Mouse (Mus musculus) ES-CJ7 (cell line): ENCODE data around the gene Gatad2b.
"Not testable (repeated sequence)": the region's sequence is repeated elsewhere in the genome, so short reads cannot be mapped to it uniquely, and the experiment has no call there.

Source experiments
- DNase-seq: peaks from one replicate; pipeline ENCODE4 v3.0.0; 2011; ENCODE audit warnings: low read depth, low spot score

Gene Gatad2b

DNA sequence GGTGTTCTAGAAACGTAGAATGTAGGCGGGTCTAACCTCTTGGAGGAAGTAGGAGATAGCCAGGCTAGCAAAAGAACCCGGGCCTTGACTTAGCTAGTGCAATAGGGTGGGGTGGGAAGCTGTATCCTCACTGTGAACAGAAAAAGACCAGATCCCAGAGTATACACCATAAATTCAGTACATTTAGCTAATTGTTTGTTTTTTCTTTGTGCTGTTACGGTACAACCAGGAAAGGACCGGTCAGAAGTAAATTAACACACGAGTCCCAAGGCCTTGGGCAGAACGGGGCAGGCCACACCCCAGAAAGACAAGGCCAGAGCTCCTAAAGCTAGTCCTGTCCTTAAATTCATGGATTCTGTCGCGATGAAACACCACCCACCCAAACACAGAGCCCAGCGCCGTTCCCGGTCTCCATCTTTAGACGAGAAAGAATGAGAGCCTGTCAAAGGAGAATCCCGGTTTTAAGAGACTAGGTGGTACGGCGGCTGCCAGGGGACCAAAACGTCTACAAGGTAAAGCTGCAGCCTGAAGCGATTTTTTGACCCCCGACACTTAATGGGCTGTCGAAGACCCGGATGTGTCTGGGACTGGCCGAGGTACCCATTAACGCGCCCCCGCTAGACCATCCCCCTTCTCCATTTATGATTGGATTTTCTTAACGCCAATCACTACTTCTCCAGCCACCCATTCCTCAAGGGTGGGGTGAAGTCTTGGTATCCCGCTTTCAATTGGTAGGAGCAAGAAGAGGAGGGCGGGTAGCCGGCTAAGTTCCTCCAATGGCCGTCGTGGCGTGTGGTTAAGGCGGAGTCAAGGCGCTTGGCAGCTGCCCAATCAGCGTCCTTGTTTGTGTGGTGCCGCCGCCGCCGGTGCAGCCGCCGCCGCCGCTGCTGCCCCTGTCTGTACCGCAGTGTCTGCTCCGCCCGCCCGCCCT lies at the start of gene Gatad2b:
Gene Gatad2b, plus strand, starts transcription at position 834 of the 931 bp plus-strand sequence.
- peak; percentile 100 for DNase-seq

DNA sequence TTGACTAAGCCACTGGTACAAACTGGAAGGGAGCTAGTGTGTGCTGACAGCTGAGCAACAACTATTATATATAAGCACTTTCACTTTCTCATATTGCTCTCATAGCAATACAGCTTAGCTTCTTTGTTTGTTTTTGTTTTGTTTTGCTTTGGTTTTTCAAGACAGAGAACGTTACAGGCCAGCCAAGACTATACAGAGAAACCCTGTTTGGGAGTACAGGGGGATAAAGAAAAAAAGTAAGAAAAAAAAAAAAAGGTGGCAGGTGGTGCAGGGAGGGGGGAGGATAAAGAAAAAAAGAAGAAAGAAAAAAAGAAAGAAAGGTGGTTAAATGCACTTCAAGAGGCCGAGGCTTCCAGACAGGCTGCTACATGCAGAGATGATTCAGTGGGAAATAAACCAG lies 47.6 kb upstream of the Gatad2b start:
- DNase-seq = no peak

DNA sequence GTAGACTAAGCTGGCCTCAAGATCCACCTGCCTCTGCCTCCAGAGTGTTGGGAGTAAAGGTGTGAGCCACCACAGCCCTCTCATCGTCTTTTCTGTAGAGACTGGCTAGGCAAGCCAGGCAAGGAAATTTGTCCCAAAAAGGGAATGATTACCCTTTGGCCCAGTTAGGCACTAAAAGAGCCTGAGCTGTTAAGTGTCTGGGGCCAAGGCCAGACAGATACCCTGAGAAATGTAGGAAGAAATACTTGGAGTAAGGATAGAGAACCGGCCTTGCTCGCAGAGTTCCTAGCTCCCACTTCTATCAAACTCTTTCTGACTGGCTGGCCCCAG lies 45.4 kb upstream of the Gatad2b start:
- no peak for DNase-seq

DNA sequence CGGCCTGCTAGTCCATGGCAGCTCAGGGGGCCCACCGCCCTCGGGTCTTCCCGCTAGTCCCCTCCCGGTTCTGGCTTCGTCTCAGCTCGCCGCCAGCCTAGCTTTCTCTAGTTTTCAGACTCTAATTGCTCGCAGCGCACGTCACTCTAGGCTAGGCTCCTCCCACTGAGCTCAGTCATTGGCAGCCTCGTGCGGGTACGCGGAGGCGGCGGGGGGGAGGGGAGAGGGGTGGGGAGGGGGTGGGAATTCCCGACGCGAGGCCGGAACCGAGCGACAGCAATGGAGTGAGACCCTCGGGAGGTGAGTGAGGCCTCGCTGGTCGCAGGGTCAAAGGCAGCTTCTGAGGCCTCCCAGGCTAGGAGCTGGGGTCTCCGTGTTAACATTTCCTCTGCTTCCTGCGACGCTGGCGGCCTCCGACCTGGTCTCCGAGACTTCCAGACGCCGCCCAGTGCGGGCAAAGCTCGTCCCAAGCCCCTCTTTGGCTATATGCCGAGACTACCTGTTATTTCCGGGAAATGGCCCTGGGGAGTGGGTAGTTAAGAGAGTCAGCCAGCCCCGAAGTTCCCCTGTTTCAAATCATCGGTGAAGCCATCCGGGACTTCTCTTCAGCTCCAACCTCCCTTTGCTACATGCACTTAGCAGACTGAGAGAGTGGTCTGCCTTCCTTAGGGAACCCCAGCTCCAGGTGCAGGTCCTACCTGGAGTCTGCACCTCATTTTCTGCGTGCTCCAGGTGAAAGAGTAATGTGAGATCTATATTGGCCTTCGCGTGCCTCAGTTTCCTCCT lies 44.8 kb upstream of the Gatad2b start, which contains the start of gene Slc39a1:
Gene Slc39a1, plus strand, starts transcription at position 213 of the 786 bp plus-strand sequence.
- peak; percentile 95 for DNase-seq

DNA sequence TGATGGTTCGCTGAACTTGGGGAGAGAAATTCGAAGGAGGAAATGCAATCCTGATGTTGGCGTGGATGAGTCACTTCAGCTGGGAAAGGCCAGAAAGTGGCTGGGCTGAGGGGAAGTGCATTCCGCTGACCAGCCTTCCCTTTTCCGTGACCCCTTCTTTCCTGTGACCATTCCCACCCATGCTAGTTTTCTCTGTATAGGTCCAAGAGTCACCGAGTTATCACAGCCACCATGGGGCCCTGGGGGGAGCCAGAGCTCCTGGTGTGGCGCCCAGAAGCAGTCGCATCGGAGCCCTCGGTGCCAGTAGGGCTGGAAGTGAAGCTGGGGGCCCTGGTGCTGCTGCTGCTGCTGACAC lies 44.3 kb upstream of the Gatad2b start:
- no peak for DNase-seq

DNA sequence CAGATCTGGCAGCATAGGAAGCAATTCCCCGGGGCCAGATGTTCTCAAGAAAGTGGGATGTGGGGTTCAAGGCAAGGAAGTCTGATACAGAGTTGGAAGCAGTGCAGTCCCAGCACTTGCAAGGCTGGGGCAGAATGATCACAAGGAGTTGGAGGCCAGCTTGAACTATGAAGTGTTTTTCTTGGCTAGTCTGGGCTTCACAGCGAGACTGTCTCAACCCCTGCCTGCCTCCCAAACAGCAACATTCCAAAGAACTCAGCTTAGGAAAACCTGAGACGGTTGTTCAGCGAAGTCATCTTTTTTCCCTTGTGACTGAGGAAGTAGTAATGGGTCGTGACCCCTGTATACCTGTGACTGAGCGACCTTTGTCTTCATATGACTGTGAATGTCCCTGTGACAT lies 42.2 kb upstream of the Gatad2b start:
- DNase-seq = no peak

DNA sequence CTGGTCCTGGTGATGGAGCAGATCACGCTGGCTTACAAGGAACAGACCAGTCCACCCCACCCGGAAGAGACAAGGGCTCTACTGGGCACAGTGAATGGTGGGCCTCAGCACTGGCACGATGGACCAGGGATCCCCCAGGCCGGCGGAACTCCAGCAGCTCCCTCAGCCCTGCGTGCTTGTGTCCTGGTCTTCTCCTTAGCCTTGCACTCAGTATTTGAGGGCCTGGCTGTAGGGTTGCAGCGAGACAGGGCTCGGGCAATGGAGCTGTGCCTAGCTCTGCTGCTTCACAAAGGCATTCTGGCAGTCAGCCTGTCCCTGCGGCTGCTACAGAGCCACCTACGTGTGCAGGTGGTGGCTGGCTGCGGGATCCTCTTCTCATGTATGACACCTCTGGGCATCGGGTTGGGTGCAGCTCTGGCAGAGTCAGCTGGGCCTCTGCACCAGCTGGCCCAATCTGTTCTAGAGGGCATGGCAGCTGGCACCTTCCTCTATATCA lies 41.2 kb upstream of the Gatad2b start:
- DNase-seq = not testable (repeated sequence)

DNA sequence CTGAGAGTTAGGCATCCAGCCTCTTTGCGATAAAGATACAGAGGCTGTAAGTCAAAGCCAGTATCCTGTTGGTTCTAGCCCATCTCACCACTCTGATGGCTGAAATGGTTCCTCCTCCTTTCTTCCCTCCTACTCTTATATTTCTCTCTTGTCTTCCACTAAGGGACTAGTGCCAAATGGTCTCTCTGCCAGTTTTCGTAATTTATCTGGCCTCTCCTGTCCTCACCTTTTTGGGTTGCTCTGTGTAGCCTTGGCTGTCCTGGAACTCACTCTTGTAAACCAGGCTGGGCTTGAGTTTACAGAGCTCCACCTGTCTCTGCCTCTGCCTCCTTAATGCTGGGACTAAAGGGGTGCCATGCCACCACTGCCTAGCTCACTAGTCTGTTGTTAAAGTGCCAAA lies 40.3 kb upstream of the Gatad2b start:
- not testable (repeated sequence) for DNase-seq

DNA sequence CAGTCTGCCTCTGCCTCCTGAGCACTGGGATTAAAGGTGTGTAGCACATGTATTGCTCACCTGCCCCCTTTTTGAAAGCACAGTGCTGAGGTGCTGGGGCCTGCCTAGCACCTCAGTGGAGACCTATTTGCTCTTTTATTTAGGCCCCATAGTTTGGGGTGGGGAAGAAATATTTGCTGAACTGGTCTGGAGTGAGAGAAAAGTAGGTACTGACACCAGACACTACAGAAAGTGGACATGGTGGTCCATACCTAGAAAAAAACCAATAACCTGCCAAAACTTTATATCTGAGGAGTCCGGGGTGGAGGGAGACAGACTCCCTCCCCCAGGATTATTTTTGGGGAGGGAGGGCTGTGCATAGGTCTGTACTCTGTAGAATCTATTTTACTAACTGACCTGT lies 39.8 kb upstream of the Gatad2b start:
- DNase-seq = not testable (repeated sequence)

DNA sequence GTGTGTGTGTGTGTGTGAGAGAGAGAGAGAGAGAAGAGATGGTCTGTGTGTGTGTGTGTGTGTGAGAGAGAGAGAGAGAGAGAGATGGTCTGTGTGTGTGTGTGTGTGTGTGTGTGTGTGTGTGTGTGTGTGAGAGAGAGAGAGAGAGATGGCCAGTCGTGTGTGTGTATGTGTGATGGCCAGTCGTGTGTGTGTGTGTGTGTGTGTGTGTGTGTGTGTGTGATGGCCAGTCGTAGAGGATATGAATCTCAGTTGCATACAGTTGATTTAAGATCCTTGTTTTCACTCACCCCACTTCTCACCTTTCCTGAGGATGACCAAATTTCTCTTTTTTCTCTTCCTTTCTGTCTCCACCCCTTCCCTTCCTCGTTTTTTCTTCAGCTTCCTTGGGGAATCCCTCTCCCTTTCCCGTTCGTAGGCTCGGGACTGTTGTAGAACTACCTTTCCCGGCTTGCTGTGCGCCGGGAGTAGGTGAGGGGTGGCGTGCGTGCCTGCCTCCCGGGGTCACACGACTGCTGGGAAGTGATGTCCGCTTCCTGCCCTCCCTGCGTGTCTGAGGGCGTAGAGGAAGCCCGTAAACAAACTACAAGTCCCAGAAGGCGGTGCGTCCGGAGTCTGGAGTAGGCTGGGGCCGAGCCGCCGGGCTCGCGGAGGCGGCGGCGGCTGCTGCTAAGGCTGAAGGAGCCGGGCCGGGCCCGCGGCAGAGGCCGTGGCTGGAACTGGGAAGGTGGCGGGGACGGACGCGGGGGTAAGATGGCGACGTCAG lies 39.1 kb upstream of the Gatad2b start, which contains the start of gene Crtc2:
Gene Crtc2, plus strand, starts transcription at position 511 of the 766 bp plus-strand sequence.
- peak; percentile 98 for DNase-seq

DNA sequence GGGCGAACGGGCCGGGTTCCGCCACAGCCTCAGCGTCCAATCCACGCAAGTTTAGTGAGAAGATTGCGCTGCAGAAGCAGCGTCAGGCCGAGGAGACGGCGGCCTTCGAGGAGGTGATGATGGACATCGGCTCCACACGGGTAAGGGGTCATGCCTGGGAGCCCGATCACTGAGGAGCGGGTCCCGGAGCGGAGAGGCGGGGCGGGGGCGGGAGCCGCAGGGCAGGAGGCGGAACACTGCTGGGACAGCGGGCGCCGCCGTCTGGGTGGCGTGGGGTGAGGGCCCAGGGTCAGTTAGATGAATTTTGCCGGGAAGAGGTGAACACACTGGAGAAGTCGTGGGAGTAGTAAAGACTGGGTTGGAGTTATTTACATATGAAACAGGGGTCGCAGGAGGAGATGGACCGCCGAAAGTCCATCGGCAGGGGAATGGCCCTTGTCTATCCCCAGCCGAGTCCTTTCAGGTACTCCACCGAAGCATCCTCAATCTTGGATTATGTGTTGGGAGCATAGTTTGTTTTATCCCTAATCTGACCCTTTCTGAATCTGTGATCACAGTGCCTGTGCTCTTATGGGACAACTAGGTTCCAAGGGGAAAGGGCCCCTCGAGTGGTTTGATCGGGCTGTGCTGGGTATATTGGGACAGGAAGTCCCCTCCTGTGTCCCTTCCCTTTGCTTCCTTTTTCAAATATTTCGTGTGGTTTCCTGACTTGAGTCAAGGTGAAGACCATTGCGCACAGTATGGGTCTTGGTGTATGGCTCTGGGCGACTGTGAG lies 38.4 kb upstream of the Gatad2b start:
- no peak for DNase-seq

DNA sequence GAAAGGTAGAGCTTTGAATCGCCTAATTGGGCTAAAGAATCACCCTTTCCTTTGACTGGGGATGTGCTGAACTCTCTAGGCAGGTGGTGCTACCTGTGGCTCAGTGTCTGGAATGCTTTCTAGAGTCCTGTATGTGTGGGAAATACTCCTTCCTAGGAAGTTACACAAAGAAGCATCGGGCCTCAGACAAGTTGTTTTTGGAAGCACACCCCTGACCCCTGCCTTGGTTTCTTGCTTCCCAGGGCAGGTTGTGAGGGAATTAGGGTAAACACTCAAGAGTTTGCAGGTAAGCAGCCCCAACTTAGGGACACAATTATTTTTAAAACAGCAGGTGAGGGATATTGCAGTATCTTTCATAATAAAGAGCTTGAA lies 37.8 kb upstream of the Gatad2b start:
- no peak for DNase-seq

DNA sequence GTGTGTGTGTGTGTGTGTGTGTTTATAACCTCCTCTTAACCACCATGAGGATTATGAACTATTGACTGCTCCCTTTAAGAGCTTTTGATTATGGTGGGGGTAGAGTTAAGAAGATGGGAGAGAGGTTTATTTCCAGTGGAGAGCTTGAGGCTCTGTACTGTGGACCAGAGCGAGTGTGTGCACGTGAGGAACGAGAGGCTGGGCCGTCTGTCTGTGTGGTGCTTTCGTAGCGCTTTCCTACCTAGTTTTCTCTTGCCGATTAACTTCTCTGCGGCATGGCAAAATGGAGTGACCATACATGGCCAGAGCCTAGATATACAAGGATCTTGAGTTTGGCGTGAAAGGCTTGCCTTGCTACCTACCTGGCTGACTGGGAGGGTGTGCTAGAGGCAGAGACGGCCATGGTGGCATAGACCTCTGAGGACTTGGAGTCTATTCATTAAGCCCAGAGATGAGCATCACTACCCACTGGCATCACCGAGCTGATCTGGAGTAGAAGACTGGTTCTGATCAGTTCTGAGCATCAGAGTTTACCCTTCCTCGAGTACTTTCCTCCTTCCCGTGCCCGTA lies 37.1 kb upstream of the Gatad2b start:
- DNase-seq = no peak

DNA sequence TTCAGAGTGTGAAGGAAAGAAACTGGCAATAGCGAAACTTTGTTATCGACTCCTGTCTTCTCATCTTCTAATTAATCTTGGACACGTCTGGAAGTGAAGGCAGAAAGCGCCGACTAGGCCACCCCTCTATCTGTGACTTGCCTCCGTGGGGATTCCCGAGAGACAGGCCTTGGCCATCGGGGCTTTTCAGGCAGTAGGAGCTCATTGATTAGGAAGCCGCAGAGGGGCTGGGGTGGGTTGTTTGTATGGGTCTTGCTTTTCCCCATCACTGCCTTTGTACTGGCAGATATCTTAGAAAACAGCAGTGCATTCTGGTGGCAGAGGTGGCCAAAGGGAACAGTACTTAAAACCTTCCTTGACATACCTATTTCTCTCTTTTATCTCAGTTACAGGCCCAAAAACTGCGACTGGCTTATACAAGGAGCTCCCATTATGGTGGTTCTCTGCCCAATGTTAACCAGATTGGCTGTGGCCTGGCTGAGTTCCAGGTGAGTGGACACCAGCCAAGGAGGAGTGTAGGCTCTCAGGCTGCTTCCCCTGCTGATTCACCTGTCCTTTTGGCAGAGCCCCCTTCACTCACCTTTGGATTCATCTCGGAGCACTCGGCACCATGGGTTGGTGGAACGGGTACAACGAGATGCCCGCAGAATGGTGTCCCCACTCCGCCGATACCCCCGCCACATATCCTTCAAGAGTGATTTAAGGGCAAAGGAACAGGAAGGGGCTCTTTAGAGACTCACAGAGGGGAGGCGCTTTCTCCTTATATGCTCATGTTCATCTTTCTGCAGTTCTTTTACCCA lies 36.0 kb upstream of the Gatad2b start:
- no peak for DNase-seq

DNA sequence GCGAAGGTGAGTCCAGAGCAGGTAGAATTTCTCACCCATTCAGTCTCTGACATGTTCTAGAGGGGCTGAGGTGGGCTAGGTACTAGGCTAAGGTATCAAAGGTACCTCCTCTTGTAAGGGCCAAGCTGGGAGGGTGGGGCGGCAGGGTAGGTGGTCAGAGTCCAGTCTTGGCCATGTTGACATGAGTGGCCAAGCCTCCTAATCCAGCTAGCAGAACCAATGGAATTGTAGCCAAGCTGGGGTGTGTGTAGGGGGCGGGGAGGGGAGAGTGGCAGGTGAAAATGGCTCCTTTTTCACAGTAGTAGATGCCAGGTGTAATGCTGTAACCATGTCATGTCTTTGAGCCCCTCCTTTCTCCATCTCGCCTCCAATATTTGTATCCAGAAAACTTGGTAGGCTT lies 34.5 kb upstream of the Gatad2b start:
- DNase-seq = no peak

DNA sequence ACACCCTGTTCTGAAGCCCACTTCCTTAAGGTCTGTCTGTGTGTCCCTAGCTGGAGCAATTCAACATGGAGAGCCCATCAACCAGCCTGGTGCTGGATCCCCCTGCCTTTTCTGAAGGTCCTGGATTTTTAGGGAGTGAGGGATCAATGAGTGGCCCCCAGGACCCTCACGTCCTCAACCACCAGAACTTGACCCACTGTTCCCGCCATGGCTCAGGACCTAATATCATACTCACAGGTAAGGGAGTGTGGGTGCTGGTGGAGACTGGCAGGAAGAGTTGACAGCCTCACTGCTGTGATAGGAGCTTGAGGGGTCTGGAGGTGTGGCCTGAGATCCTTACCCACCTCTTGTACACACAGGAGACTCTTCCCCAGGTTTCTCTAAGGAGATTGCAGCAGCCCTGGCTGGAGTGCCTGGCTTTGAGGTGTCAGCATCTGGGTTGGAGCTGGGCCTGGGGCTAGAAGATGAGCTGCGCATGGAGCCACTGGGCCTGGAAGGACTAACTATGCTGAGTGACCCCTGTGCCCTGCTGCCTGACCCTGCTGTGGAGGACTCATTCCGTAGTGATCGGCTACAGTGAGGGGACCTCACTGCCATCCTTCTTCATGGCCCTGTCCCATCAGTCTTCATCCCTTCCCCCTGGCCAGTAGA lies 29.7 kb upstream of the Gatad2b start:
- no peak for DNase-seq

DNA sequence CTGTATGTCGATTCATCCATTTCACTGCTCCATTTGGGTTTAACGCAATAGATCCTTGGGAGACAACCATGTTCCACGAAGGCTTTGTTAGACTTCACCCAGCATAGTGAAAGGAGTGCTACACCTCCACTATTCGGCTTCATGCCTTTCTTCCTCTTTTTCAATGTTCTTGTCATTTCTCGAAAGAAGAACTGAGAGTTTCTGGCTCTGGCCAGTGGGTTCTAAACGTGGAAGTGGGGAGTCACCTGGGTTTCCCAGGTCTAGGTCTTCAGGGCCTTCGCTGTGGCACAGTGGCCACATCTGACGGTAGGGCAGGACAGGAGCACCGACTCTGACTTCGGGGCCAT lies 28.3 kb upstream of the Gatad2b start:
- no peak for DNase-seq

DNA sequence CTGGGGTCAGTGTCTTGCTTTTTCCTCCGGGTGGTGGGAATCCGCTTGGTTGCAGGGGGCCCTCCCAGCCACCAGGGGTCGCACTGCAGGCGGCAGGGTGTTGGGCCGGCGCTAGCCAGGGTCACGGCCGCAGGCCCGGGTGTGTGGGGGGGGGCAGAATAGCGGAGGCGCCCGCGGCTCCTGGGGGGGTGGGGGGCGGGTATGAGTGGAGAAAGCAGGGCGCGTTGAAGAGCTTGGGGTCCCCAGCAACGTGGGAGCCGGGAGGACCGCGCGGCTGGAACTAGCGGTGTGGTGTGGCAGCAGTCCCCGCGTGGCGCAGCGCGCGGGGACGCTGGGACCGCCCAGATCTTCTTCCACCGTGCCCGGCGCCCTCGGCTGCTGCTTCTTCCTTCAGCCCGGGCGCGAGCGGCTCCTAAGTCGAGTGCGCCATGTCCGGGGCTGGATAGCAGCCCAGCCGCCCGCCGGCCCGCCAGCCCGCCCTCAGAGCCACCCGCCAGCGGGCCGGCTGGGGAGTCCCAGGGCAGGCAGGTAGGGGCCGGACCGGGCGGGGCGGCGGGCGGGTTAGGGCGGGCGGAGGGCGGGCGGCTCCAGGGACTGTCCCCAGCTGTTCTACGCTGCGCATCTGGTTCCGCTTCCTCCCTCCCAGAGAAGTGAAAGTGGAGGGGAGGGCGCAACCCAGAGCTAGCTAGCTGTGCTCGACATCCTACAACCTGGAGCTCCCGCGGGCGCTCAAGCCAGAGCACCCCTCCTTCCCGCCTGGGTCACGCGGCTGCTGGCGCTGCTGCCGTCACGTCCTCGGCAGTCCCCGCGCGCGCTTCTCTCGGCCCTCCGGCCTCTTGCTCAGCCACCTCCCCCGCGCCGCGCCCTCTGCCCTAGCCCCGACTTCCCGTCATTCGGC lies 27.7 kb upstream of the Gatad2b start, which contains the start of gene Dennd4b:
Gene Dennd4b, plus strand, starts transcription at position 152 of the 898 bp plus-strand sequence.
- DNase-seq = peak; percentile 76
